Mouse (Mus musculus) Patski (cell line): Measurements from ENCODE around the gene Vwce. TPM values are rescaled to one million over a fixed set of nuclear protein-coding genes. Genes with fewer than 3 reads are reported as not detected.
A peak's percentile ranks its signal among the peaks of the same experiment; 100 is the strongest.

Experiments used
- ATAC-seq: fragments of 100-300 bp; one replicate; pipeline ENCODE4 v1.8.0; 2021
- CTCF ChIA-PET: fragments of 350-600 bp; sonication (Branson Sonifier 250); formaldehyde crosslinking; loops from one replicate; lab custom pipeline; 2022; ENCODE audit warnings: inconsistent platforms; lab: Charles Lee
- POLR2A ChIA-PET: fragments of 350-600 bp; sonication (Branson Sonifier 250); formaldehyde crosslinking; loops from one replicate; lab custom pipeline; 2022; ENCODE audit warnings: antibody characterized with exemption, inconsistent platforms; lab: Charles Lee
- DNase-seq: peaks from one replicate; pipeline ENCODE4 v3.0.0-alpha.2; 2011; ENCODE audit warnings: low read depth, low spot score
- H3K27me3 ChIP-seq: fragments of 371-371 bp; one replicate; pipeline ENCODE4 v1.5.1; 2021
- CTCF ChIP-seq: fragments of 100-300 bp; IDR thresholded peaks from one replicate; pipeline ENCODE4 v1.5.1; 2021
- in situ Hi-C: fragments of 300-500 bp; cut with MboI; formaldehyde crosslinking; loops from 3 replicates; pipeline ENCODE4 v1.11.1; 2018; ENCODE audit warnings: low pct_unique_long_range_greater_than_20kb, mixed read lengths
- polyA plus RNA-seq: library from polyadenylated mRNA; unstranded; gene quantifications from one replicate; pipeline ENCODE4 v1.2.3, GENCODE M21; 2021

Vwce gene
- polyA plus RNA-seq, 1 experiment from 2014 or later: 0.06 TPM

DNA sequence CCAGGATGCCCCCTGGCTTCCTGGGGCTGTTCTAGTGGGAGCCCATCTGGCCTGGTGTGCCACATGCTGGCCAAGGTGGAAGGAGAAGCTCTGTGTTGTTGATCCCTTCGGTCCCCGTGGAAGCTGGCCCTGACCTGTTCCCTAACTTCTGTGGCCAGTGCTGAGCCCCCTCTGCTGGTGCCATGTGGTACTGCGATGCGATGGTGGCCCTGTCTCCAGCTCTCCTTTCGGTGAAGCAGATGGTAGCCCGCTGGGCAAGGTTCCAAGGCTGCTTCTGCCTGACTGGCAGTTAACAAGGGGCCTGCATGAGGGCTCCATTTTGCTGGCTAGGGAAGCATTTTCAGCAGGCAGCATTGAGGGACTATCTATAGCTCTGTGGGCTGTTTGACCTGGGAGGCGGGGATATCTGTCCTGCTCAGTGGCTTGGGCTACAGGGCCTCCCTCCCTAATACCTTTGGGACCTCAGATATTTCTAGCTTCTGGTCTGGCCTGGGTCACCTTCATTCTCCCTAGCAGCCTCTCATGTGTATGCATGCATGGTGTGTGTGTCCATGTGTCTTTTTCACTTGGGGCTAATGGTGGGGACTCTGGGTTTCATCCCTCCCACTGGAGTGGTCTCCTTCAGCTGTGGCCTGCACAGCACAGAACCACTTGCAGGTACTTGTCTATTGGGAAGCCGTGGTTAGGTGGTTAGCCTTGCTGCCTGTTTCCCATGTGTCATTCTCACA is 75.5 kb downstream of the Vwce start:
- ChIA-PET POLR2A (interaction anchor here (0.9 to 3.2 kb wide), 7 partner anchors 12 to 167 kb away, joined by 3 to 12 read pairs (median 4); partner anchors contain the start of genes Pga5 and Vps37c), CTCF (interaction anchor here (0.7 to 9.5 kb wide), 30 partner anchors 9 to 270 kb away, joined by 3 to 229 read pairs (median 4); partner anchors contain the start of genes Pga5, Prpf19, Slc15a3 and Tmem109)
- no peaks in the 10 kb centered on the region for H3K27me3 ChIP-seq
- TF ChIP-seq CTCF: no peak
- peak; percentile 83 for DNase-seq
- in situ Hi-C loops: loop anchor here (10.0 kb wide), 1 partner anchor 135 kb away; no protein-coding TSS in a partner anchor
- peak; percentile 75 for ATAC-seq

DNA sequence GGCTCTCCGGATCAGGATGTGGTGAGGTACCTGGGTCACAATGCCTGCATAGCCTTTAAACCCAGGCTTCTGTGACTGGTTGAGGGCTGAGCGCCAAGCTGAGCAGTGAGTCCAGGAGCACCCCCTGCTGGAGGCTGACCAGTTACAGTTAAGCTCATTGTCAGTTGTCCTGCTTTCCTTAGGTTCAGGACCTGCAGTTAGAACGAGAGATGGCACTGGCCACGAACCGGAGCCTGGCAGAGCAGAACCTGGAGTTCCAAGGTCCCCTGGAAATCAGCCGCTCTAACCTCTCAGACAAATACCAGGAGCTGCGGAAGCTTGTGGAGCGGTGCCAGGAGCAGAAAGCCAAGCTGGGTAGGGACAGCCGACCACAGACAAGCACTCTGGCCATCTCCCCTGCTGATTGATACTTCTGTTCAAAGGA is 76.1 kb downstream of the Vwce start:
- no peaks in the 10 kb centered on the region for H3K27me3 ChIP-seq
- ChIA-PET CTCF (interaction anchor here (0.6 to 9.5 kb wide), 26 partner anchors 8 to 269 kb away, joined by 3 to 229 read pairs (median 4); partner anchors contain the start of genes Pga5, Prpf19, Slc15a3 and Tmem109), POLR2A (interaction anchor here (1.6 to 3.2 kb wide), 2 partner anchors 22 to 32 kb away, joined by 5 to 12 read pairs; partner anchors contain the start of genes Pga5 and Vps37c)
- DNase-seq: no peak
- in situ Hi-C loops: loop anchor here (10.0 kb wide), 1 partner anchor 135 kb away; no protein-coding TSS in a partner anchor
- TF ChIP-seq CTCF: no peak
- ATAC-seq: peak; percentile 28

DNA sequence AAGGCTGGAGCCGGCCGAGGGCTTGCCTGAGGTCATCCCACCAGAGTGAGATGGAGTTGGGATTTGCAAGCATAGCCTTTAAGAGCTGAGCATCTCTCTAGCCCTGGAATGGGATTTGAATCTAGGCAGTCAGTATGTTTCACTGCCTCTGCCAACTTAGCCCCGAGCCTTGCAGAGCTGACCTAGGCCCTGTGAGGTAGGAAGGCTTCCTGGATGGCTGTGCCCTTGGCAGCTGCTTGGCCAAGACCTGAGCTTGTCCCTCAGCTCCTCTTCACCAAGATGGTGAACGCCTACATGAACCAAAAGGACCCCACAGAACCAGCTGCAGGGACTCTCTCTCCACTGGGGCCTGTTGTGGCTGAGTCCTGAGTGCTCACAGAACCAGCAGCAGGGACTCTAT is 76.7 kb downstream of the Vwce start:
- CTCF ChIA-PET: interaction anchor here (1.2 to 9.5 kb wide), 10 partner anchors 10 to 268 kb away, joined by 4 to 229 read pairs (median 6); partner anchors contain the start of genes Pga5, Slc15a3 and Vps37c
- ATAC-seq (no peak), DNase-seq (no peak)
- no peaks in the 10 kb centered on the region for H3K27me3 ChIP-seq
- TF ChIP-seq CTCF: no peak
- in situ Hi-C loops: loop anchor here (10.0 kb wide), 1 partner anchor 134 kb away; no protein-coding TSS in a partner anchor
- POLR2A ChIA-PET: interaction anchor here (1.6 kb wide), 1 partner anchor 22 kb away, joined by 5 read pairs; the partner anchor contains the start of gene Vps37c

DNA sequence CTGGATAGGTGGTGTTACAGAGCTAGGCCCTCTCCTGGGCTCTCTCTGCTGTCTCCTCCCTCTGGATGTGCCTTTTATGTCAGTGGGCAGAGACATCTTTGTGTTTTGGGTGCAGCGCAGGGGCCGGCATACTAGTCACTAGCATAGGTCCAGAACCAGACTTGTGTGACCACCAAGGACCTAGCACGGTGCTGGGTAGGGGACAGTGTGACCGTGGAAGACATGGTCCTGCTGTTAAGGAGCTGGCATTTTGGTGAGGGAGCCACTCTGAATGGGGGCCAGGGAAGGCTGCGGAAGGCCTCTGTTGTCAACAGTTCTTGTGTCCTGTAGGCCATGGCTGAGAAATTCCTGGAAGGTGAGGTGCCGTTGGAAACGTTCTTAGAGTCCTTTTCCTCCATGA is 78.2 kb downstream of the Vwce start:
- no peaks in the 10 kb centered on the region for H3K27me3 ChIP-seq
- CTCF ChIA-PET: interaction anchor here (1.0 to 9.5 kb wide), 3 partner anchors 32 to 196 kb away, joined by 3 to 229 read pairs (median 4); partner anchors contain the start of genes Pga5 and Vps37c
- DNase-seq: no peak
- ATAC-seq: no peak
- in situ Hi-C loops: loop anchor here (10.0 kb wide), 1 partner anchor 133 kb away; no protein-coding TSS in a partner anchor
- no peak for TF ChIP-seq CTCF
- POLR2A ChIA-PET: interaction anchor here (0.6 kb wide), 1 partner anchor 74 kb away, joined by 3 read pairs; no protein-coding TSS in a partner anchor

DNA sequence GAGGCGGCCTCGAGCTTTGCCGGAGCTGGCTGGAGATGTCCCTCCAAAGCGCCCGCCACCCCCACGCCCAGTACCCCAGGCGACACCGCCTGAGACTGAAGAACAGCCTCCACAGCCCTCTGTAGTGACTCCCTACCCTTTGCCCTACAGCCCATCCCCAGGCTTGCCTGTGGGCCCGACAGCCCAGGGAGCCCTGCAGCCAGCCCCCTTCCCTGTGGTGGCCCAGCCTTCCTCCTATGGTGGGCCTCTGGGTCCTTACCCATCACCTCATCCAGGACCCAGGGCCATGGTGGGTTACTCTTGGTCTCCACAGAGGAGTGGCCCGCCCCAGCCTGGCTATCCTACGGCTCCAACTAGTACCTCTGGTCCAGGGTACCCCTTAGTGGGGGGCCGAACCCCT is 78.6 kb downstream of the Vwce start:
- ATAC-seq: no peak
- no peaks in the 10 kb centered on the region for H3K27me3 ChIP-seq
- in situ Hi-C loops: loop anchor here (10.0 kb wide), 1 partner anchor 132 kb away; no protein-coding TSS in a partner anchor
- TF ChIP-seq CTCF: no peak
- POLR2A ChIA-PET: no interaction called here
- CTCF ChIA-PET: interaction anchor here (1.0 to 9.5 kb wide), 3 partner anchors 32 to 196 kb away, joined by 3 to 229 read pairs (median 4); partner anchors contain the start of genes Pga5 and Vps37c
- no peak for DNase-seq

DNA sequence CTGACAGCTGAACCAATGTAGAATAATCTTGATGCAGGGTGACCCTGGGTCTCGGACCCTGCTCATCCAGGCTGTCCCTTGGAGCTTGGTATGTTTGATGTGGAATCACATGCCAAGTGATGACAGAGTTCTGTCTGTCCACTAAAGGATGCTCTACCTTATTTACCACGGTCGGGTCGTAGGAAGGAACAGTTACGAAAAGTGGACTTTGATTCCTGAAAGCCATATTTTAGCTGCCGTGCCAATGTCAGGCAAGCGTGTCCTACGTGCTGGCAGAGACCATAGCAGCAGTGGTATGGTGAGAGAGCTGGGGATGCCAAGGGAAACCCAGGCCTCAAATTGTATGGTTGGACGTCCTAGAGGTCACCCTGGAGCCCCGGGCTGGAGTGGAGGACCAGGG is 79.5 kb downstream of the Vwce start:
- POLR2A ChIA-PET: no interaction called here
- TF ChIP-seq CTCF: no peak
- ATAC-seq (no peak), DNase-seq (no peak)
- CTCF ChIA-PET: interaction anchor here (1.1 to 9.5 kb wide), 4 partner anchors 10 to 166 kb away, joined by 3 to 229 read pairs (median 4); partner anchors contain the start of genes Pga5 and Vps37c
- no peaks in the 10 kb centered on the region for H3K27me3 ChIP-seq
- in situ Hi-C loops: loop anchor here (10.0 kb wide), 1 partner anchor 131 kb away; no protein-coding TSS in a partner anchor

DNA sequence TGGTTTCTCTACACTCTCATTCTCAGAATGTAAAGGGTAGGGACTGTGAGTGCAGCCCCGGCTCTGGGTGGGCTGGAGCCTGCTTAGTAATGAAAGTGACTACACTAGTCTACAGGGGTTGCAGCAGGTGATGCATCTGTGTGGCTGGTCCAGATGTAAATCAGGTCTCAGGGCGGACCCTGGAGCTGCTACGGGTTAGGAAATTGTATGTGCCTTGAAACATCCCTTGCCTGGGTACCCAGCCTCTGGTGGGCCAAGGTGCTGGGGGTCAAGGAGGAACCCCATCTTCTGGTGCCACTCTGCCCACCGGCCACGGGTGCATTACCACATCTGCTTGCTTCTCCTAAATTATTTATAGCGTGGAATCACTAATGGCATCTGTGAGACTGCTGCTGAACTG is 80.2 kb downstream of the Vwce start:
- in situ Hi-C loops: loop anchor here (10.0 kb wide), 1 partner anchor 131 kb away; no protein-coding TSS in a partner anchor
- no peak for ATAC-seq
- CTCF ChIA-PET: interaction anchor here (1.7 to 9.5 kb wide), 2 partner anchors 10 to 34 kb away, joined by 4 to 229 read pairs; partner anchors contain the start of genes Pga5 and Vps37c

DNA sequence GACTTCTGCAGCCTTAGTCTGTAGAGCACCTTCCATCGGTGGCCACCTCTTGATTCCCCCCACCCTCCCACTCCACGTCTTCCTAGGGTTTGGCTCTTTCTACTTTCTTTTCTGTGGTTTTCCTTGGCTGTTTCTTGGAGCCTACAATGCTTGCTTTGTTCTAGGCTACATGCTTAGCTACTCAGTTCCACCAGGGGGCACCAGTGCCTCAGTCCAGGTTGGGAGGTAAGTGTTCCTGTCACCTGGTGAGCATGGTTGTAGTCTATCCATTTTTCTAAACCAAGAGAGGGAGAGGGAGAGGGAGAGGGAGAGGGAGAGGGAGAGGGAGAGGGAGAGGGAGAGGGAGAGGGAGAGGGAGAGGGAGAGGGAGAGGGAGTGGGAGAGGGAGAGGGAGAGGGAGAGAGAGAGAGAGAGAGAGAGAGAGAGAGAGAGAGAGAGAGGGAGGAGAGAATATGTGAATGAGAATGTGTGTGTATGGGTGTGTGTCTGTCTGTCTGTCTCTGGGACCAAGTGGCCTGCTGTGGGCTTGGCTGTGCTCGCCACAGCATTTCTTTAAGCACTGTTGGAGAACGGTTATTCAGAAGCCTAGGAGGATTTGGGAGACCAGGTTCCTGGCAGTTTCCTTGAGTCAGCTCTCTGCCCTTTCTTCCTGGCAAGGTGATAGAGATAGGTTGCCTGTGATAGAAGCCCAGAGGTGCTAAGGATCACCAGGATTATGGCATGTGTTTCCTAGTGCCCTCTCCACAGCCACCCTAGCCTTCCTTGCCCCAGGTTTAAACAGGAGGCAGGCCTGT is 80.9 kb downstream of the Vwce start:
- in situ Hi-C loops: loop anchor here (5.0 to 10.0 kb wide), 3 partner anchors 130 to 242 kb away; no protein-coding TSS in a partner anchor
- no peak for DNase-seq
- no peak for TF ChIP-seq CTCF
- CTCF ChIA-PET: interaction anchor here (1.3 to 1.7 kb wide), 2 partner anchors 9 to 165 kb away, joined by 3 to 4 read pairs; no protein-coding TSS in a partner anchor
- POLR2A ChIA-PET: interaction anchor here (0.6 kb wide), 1 partner anchor 180 kb away, joined by 3 read pairs; the partner anchor contains the start of gene Prpf19
- no peaks in the 10 kb centered on the region for H3K27me3 ChIP-seq
- ATAC-seq: peak; percentile 55

More for the DNA sequence above, 80.2 kb downstream of the Vwce start:
- H3K27me3 ChIP-seq: no peaks in the 10 kb centered on the region
- no peak for DNase-seq
- TF ChIP-seq CTCF: no peak
- POLR2A ChIA-PET: interaction anchor here (0.6 kb wide), 1 partner anchor 181 kb away, joined by 3 read pairs; the partner anchor contains the start of gene Prpf19

DNA sequence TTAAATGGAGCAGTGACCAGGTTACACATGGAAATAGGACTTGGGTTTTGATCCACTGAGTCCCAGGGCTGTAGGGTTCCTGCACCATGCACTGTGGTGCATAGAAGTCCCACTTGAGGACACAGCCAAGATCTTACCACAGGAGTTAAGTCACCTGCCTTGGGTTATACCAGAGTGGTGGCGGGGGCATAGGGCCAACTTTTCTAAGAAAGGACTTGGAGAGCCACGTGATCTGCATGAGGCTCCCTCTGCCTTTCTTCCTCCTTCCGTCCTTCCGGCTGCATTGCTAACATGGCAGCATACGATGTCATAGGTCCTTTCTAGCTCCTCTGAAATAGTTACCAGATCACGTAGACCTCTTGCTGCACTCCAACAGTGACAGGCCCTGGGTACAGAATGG is 81.5 kb downstream of the Vwce start:
- no peak for DNase-seq
- no peak for TF ChIP-seq CTCF
- in situ Hi-C loops: loop anchor here (5.0 to 10.0 kb wide), 3 partner anchors 129 to 242 kb away; no protein-coding TSS in a partner anchor
- POLR2A ChIA-PET: no interaction called here
- ATAC-seq: no peak
- CTCF ChIA-PET: interaction anchor here (0.7 to 1.7 kb wide), 4 partner anchors 28 to 246 kb away, joined by 3 read pairs; no protein-coding TSS in a partner anchor
- H3K27me3 ChIP-seq: no peaks in the 10 kb centered on the region

Other genes starting within 250 kb of the Vwce start
- 4.1 TPM for gene Syt7, start 245.1 kb upstream of the Vwce start, polyA plus RNA-seq
- gene Lrrc10b, start 176.7 kb upstream of the Vwce start, polyA plus RNA-seq: 0.06 TPM
- 0.14 TPM for gene Ppp1r32, start 151.3 kb upstream of the Vwce start, polyA plus RNA-seq
- gene Cpsf7, start 108.9 kb upstream of the Vwce start, polyA plus RNA-seq: 71.9 TPM
- gene Sdhaf2, start 108.1 kb upstream of the Vwce start, polyA plus RNA-seq: 81.9 TPM
- gene Tmem216, start 78.0 kb upstream of the Vwce start, polyA plus RNA-seq: 36.5 TPM
- gene Cyb561a3, start 57.0 kb upstream of the Vwce start, polyA plus RNA-seq: 40.0 TPM
- gene Tmem138, start 56.9 kb upstream of the Vwce start, polyA plus RNA-seq: 50.3 TPM
- gene Ddb1, start 28.9 kb upstream of the Vwce start, polyA plus RNA-seq: 622 TPM
- gene Tkfc, start 28.6 kb upstream of the Vwce start, polyA plus RNA-seq: 39.4 TPM
- gene Pga5, start 43.9 kb downstream of the Vwce start, polyA plus RNA-seq: 0.06 TPM
- gene Vps37c, start 54.5 kb downstream of the Vwce start, polyA plus RNA-seq: 52.9 TPM
- gene Cd5, start 104.8 kb downstream of the Vwce start, polyA plus RNA-seq: not detected
- gene Cd6, start 195.8 kb downstream of the Vwce start, polyA plus RNA-seq: 0.08 TPM
- gene Slc15a3, start 205.5 kb downstream of the Vwce start, polyA plus RNA-seq: 0.26 TPM
- 114 TPM for gene Tmem132a, start 235.7 kb downstream of the Vwce start, polyA plus RNA-seq
- 81.0 TPM for gene Tmem109, start 247.8 kb downstream of the Vwce start, polyA plus RNA-seq